Mouse (Mus musculus): ENCODE results near the gene Gm48551. TPM values are rescaled to one million over a fixed set of nuclear protein-coding genes. Genes with fewer than 3 reads are reported as not detected.

Gm48551 gene
- polyA plus RNA-seq, 1 experiment from 2014 or later = 9.3 TPM

DNA sequence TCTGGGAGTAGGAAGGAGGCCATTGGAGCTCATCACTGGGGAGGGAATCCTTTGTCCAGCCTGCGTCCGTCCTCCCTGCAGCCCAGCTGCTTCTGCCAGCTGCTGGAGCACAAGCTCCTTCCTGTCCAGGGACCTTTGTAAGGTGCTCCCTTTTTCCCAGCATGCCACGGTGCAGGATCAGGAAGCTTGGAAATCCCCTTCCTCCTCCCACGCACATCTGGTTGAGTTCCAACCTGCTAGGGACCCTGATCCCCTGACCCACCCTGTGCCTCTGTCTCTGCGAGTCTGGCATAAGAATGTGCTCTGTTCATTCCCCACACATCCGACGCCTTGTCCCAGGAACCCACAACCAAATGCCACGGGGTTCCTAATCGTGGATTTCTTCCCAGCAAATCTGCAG is 26.7 kb downstream of the Gm48551 start:
- H3K4me3 ChIP-seq = no peak overlapping the region
- H3K36me3 ChIP-seq (replicated peaks) = peaks cover under 1% of the 10 kb centered on the region; the same call in 1 of the 2 replicates
- 71% methylated on average over 9 of the region's 9 CpGs for WGBS
- H3K4me2 ChIP-seq = no peak overlapping the region
- no peak for ATAC-seq (replicated peaks)
- H3K9ac ChIP-seq = no peak overlapping the region
- no peaks in the 10 kb centered on the region for H3K9me3 ChIP-seq
- H3K27me3 ChIP-seq (replicated peaks) = peaks cover 15% of the 10 kb centered on the region
- H3K27ac ChIP-seq = no peak overlapping the region
- H3K4me1 ChIP-seq = peaks cover 42% of the 10 kb centered on the region

DNA sequence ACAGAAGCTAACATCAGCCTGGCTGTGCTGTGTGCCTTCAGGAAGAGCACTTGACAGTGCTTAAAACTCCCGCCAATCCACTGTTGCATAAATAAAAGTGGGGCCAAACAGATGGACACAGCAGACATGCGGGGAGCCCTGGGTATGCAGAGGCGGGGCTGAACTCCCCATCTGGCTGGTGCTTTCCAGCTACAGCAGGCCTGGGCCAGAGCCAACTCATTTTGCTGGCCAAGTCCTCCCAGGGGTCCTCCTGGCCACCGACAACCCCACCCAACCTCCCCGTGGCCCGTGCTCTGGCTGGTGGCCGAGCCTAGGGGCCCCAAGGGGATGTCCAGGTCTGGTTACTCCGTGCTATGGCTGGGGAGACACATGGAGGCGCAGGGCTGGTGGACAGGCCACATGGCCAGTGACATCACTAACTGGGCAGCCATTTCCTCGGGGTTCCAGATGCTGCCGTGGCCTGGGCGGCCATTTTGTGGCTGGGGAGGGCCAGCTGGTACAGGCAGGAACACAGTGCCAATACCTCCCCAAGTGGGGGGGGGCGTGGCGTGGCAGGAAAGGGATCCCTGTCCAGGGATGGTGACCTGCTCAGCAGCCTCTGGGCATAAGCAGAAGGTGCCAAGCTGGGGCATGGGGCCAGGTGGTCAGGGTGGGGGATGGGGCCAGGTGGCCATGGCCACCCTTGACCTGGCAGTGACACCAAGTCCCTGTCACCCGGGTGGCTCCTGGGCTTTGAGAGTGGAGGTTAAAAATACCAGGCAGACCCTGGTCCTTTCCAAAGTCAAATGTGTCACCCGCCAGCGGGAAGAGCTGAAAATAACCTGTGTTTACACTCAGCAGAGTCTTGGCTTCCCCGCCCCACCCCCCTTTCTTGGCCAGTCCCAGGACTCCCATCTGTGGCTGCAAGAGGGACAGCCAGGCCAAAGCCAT is 27.5 kb downstream of the Gm48551 start:
- ATAC-seq (replicated peaks) = no peak
- peaks cover 13% of the 10 kb centered on the region; the same call in 1 of the 2 replicates for H3K27me3 ChIP-seq (replicated peaks)
- H3K9me3 ChIP-seq = no peaks in the 10 kb centered on the region
- no peaks in the 10 kb centered on the region; the same call in 1 of the 2 replicates for H3K36me3 ChIP-seq (replicated peaks)
- no peak overlapping the region for H3K4me3 ChIP-seq
- H3K9ac ChIP-seq = no peak overlapping the region
- no peak overlapping the region for H3K4me2 ChIP-seq
- peak overlapping the region; percentile 65 for H3K27ac ChIP-seq
- H3K4me1 ChIP-seq = peaks cover 46% of the 10 kb centered on the region
- WGBS = 60% methylated on average over 18 of the region's 18 CpGs

DNA sequence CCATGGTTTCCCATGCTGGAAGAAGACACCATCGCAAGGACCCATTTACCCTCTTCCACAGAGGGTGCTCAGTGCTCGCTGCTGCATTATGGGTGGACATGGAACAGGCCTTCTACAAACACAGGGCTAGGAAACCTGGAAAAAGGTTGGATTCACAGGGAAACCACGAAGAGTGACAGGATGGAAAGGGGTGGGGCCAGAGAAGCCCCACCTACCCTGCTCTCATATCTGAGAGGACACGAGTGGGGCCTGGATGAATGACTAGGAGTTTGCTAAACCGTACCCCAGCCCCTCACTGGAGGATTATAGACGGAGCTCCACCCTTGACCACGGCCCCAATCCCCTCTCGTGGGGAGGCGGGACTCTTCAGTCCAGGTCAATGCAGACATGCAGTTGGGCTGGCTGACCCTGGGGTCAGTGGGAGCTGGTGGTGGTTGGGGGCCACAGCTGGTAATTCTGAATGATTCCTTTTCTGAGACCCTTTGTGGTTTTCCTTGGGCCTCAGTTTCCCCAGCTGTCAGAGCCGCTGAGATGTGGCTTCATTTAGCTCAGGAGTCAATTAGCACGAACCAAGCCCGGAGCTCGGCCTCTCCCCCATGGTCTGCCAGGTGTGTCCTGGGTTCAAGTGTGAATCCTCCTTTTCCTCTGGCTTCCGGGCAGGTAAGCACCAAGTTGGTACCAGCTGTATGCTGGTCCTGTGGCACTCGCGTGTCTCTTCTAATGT is 28.5 kb downstream of the Gm48551 start:
- no peaks in the 10 kb centered on the region; the same call in 1 of the 2 replicates for H3K36me3 ChIP-seq (replicated peaks)
- WGBS = 77% methylated on average over 16 of the region's 16 CpGs
- no peak for ATAC-seq (replicated peaks)
- no peak overlapping the region for H3K9ac ChIP-seq
- no peak overlapping the region for H3K4me3 ChIP-seq
- H3K27ac ChIP-seq = peak overlapping the region; percentile 65; the same call in 1 of the 2 replicates
- H3K4me1 ChIP-seq = peaks cover 46% of the 10 kb centered on the region
- peaks cover 12% of the 10 kb centered on the region; the same call in 1 of the 2 replicates for H3K27me3 ChIP-seq (replicated peaks)
- no peaks in the 10 kb centered on the region for H3K9me3 ChIP-seq
- H3K4me2 ChIP-seq = no peak overlapping the region

DNA sequence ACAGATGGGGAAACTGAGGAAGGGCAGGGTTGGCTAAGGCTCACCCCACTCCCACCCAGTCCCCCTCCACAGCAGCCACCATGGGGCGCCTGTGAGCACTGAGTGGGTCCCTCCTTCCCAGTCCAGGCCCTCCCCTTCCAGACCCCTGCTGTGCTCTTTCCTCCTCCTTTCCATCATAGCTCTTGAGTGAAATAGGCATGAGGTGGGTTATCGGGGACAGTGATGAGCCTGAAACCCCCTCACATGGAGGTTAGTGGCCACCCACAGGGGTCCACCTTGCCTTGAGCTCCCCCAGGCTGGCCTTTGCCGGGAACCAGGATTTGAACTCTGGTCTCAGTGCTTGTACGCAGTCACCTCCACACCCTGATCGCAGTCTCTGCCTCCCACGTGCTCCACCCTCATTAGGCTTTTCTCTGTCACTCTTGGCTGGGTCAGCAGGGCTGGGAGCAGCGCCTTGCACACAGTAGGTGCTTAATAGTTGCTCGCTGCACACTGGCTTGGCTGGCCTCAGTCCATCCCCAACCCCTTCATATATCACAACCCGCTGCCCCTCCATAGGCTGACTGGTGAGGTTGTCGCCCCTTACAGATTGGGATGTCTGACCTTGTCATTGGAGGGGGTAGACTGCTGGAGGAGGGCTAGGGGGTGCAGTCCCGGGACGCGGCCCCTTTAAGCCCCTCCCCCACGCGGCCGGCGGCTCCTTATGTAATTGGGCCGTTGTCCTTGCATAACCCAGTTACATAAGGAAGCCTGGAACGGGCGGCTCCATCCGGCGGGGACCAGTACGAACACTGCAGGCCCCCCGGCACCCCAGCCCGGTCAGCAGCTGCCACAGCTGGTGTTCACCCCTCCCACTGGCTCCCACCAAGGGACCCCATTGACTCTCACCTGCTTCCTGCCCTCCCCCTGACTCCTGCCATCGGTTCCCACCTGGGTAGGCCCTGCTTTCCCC is 29.3 kb downstream of the Gm48551 start:
- peak overlapping the region; percentile 10; the same call in 1 of the 2 replicates for H3K4me2 ChIP-seq
- WGBS = 25% methylated on average over 26 of the region's 26 CpGs
- H3K9ac ChIP-seq = no peak overlapping the region
- H3K27ac ChIP-seq = no peak overlapping the region
- 0 out of 2 replicates have a peak, but pooled peaks cover 4% of the 10 kb centered on the region for H3K27me3 ChIP-seq (replicated peaks)
- H3K4me3 ChIP-seq = no peak overlapping the region
- no peaks in the 10 kb centered on the region for H3K9me3 ChIP-seq
- no peaks in the 10 kb centered on the region for H3K36me3 ChIP-seq (replicated peaks)
- peaks cover 48% of the 10 kb centered on the region for H3K4me1 ChIP-seq
- ATAC-seq (replicated peaks) = no peak

DNA sequence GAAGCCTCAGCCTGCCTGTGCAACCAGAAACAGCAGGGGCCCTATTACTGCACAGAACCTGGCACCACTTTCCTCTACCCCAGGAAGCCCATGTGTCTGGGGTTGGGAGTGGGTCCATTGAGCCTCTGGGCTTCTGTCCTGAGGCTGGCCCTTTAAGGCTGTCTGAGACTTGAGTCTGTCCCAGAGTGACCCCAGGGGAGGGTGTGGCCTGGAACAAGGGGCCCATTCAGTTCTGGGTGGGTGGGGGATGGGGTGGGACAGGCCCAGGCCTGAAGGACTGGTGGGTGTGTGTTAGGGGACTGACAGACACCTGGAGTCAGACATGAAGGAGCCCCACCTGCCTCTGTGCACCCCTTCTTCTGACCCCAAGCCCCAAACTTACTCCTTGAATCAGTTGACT is 30.4 kb downstream of the Gm48551 start:
- Histone ChIP-seq H3K36me3 (replicated peaks) (no peaks in the 10 kb centered on the region), H3K9me3 (no peaks in the 10 kb centered on the region), H3K27ac (no peak overlapping the region), H3K4me2 (no peak overlapping the region), H3K27me3 (replicated peaks) (no peaks in the 10 kb centered on the region), H3K4me1 (peaks cover 47% of the 10 kb centered on the region), H3K4me3 (no peak overlapping the region), H3K9ac (no peak overlapping the region)
- ATAC-seq (replicated peaks) = no peak

DNA sequence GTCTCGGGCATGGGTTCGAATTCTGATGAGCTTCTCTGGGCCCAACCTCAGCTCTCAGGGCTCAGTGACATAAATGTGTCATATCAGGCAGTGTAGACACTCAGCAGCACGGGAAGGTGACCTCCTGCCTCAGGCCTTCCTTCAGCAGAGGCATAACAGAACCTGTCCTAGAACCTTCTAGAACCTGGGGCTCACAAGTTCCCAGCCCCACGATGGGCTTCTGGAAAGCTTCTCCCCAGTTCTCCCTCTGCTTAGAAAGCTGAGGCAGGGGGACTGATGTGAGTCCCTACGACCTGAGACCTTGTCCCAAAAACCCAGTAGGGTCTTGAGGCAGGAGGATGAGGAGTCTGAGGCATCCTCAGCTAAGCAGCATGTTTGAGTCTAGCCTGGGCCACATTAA is 30.9 kb downstream of the Gm48551 start:
- H3K4me1 ChIP-seq = peaks cover 47% of the 10 kb centered on the region
- no peak overlapping the region for H3K4me2 ChIP-seq
- no peak overlapping the region for H3K27ac ChIP-seq
- no peak for ATAC-seq (replicated peaks)
- H3K27me3 ChIP-seq (replicated peaks) = no peaks in the 10 kb centered on the region
- H3K36me3 ChIP-seq (replicated peaks) = no peaks in the 10 kb centered on the region
- no peaks in the 10 kb centered on the region for H3K9me3 ChIP-seq
- WGBS = 81% methylated on average over 5 of the region's 5 CpGs
- H3K4me3 ChIP-seq = no peak overlapping the region
- H3K9ac ChIP-seq = no peak overlapping the region

DNA sequence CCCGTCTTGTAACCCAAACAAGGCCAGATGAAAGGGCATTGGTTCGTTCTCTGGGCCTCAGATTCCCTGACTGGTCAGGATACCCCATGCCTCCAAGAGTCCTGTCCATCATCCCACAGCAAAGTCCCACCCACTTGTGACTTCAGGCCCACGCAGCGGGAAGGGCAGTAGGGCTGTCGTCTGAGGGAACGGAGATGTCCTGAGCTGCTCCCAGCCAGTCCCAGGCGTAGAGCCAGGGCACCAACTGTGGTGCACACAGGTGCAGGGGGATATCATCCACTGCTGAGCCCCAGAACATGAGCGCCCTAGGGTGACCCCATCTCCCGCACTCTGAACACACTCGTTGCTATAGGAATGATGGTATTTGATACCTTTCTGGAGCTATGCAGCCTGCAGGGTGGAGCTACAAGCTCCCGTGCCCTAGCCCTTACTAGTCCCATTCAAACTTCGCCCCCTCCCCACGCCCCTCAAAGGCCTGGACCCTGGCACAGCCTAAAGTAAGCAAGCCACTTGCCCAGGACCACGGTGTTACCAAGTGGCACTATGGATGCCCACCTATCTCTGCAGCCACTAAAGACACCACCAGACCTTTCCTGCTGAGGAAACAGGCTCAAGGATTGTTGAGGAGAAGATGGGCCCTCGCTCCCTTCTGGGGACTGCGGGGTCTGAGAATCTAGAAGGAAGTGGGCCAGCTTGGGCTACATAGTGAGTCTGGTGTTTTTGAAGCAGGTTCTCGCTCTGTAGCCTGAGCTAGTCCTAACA is 31.5 kb downstream of the Gm48551 start:
- H3K36me3 ChIP-seq (replicated peaks) = no peaks in the 10 kb centered on the region
- H3K9ac ChIP-seq = no peak overlapping the region
- ATAC-seq (replicated peaks) = no peak
- H3K9me3 ChIP-seq = no peaks in the 10 kb centered on the region
- WGBS = 69% methylated on average over 17 of the region's 17 CpGs
- H3K4me1 ChIP-seq = peaks cover 47% of the 10 kb centered on the region
- H3K27me3 ChIP-seq (replicated peaks) = no peaks in the 10 kb centered on the region
- no peak overlapping the region for H3K4me2 ChIP-seq
- no peak overlapping the region for H3K4me3 ChIP-seq
- H3K27ac ChIP-seq = no peak overlapping the region

DNA sequence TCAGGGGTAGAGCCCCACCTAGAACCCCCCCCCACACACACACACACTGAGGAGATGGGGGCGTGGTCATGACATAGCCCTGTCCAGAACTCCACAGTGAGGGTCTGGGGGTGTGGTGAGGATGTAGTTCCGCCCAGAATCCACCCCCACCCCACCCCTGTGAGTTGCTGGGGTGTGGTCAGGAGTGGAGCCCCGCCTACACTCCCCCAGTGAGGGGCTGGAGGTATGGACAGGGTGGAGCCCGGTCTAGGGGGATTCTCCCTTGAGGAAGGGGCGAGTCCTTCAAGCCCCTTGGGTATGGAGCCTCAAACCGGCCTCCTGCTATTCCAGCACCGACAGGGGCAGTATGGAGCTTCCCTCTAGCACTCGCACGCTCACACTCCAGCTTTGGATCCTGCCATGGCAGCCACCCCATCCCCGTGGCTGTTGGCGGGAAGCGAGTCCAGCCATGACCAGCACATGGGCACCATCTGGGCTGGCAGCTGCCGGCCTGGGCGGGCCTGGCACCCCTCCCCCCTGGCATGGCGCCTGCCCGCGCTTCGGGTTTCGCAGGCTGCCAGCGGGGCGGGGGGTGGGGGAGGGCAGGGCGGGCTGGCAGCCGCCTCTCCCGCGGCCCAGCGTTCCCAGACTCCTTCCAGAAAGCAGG is 32.4 kb downstream of the Gm48551 start:
- Histone ChIP-seq H3K36me3 (replicated peaks) (no peaks in the 10 kb centered on the region), H3K9me3 (no peaks in the 10 kb centered on the region), H3K27ac (peak overlapping the region; percentile 59), H3K4me3 (peak overlapping the region; percentile 12; the same call in 1 of the 2 replicates), H3K9ac (no peak overlapping the region; the same call in 1 of the 2 replicates), H3K4me1 (peaks cover 44% of the 10 kb centered on the region), H3K27me3 (replicated peaks) (no peaks in the 10 kb centered on the region), H3K4me2 (peak overlapping the region; percentile 40)
- WGBS = 5% methylated on average over 25 of the region's 26 CpGs
- peak; percentile 51 for ATAC-seq (replicated peaks)

DNA sequence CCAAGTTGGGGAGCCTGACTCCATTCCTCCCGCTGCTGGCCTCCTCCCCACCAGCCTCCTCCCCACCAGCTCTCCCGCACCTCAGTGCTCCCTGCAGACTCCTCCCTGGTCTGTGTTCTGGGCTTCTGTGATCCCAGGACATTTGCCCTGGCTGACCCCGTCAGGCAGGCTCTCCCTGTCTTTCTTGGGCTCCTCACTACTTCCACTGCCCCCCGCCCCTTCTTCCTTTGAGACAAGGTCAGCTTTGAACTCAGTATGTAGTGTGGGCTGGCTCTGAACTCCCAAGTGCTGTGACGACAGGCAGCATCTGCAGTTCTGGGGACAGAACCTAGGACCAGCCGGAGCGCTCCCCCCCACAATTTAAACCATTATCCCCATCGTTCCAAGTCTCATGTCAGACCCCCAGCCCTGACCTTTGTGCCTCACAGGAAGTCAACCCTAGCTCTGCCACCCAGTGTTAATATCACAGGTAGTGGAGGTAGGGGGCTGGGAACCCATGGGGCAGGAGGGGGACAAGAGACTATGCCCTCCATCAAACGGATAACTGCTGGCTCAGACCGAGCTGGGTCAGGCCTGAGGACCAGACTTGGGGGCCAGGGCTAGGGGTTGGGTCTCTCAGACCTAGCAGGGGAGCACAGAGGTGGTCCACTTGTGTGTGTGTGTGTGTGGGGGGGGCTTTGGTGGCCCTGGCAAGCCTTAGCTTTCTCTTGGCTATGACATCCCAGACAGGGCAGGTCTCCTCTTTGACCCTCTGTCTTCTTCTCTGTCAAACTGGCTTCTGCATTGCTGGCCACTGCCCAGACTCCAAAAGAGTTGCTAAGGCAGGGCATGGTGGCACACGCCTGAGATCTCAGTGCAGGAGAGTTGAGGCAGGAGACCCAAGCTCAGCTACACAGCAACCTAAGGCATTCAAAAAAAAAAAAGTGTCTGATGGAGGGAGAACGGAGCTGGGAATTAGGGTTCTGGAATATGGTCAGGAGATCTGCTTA is 33.3 kb downstream of the Gm48551 start:
- H3K9ac ChIP-seq = no peak overlapping the region
- H3K27me3 ChIP-seq (replicated peaks) = no peaks in the 10 kb centered on the region
- ATAC-seq (replicated peaks) = no peak; the same call in 1 of the 2 replicates
- H3K4me2 ChIP-seq = peak overlapping the region; percentile 40
- WGBS = 49% methylated on average over 12 of the region's 12 CpGs
- peak overlapping the region; percentile 59 for H3K27ac ChIP-seq
- peaks cover 35% of the 10 kb centered on the region for H3K4me1 ChIP-seq
- H3K4me3 ChIP-seq = peak overlapping the region; percentile 12; the same call in 1 of the 2 replicates
- H3K36me3 ChIP-seq (replicated peaks) = no peaks in the 10 kb centered on the region
- no peaks in the 10 kb centered on the region for H3K9me3 ChIP-seq

Measured in midbrain, embryonic 15.5 days (tissue).